18 mouse cellular contexts compared by ENCODE assay signal in genomic region chr17:11921026-11921425, GRCm38 (mm10).
DNase-seq lines count a peak whose midpoint lies in the region; ATAC-seq and TF ChIP-seq lines count a peak whose summit lies in the region.
"Had no signal": no experiment of that assay in that cellular context is flagged by ENCODE, and none has a peak within 500 bp of the region (broad histone marks: within the 10 kb centered on the region; RNA-seq: fewer than 3 reads in every experiment).

No protein-coding gene starts in this region.

- no peak for TF ChIP-seq POLR2A in brain, embryonic 14.5 days (IDR thresholded peaks at IDR 0.05; ENCODE audit: borderline replicate concordance, extremely low read depth, insufficient read depth, insufficient read length, poor library complexity, severe bottlenecking)
- TF ChIP-seq POLR2A in lung, adult 2 months (IDR thresholded peaks at IDR 0.05; ENCODE audit: borderline replicate concordance, extremely low read depth, low read depth, low read length), result no peak

- no peak for TF ChIP-seq CTCF in brain, embryonic 14.5 days (IDR thresholded peaks at IDR 0.05; ENCODE audit: borderline replicate concordance, extremely low read depth, insufficient read depth, insufficient read length)
- TF ChIP-seq CTCF in lung, adult 2 months (IDR thresholded peaks at IDR 0.05; ENCODE audit: insufficient read depth, low read length), result no peak

- no peaks in the 10 kb centered on the region for H3K4me1 ChIP-seq in lung, adult 2 months (ENCODE audit: control insufficient read depth, insufficient read depth, low read length)
- H3K4me1 ChIP-seq: heart, embryonic 10.5 days; intestine, embryonic 15.5 days had no signal

- ATAC-seq in granulocyte monocyte progenitor cell, adult 5-6 weeks (replicated peaks; ENCODE audit: poor library complexity, severe bottlenecking), result no peak
- ATAC-seq: intestine, embryonic 15.5 days; Patski had no signal

- DNase-seq in ZHBTc4 (ENCODE audit: low read depth, low spot score), result peak; percentile 9
- peak; percentile 58 for DNase-seq in brain, embryonic 14.5 days (ENCODE audit: low read depth)
- peak; percentile 45 to 64 for DNase-seq in layer of hippocampus, postnatal 36 days
- DNase-seq in right cerebral cortex, adult 2 months (ENCODE audit: low spot score in 2 of 2), result peak; percentile 66 to 76
- DNase-seq in lung, adult 2 months, result no peak
- no peak for DNase-seq in thymus, postnatal 4 days
- DNase-seq: adrenal gland, adult 2 months; cerebellum, postnatal 14 days; gastrocnemius, postnatal 10 days; kidney, postnatal 10 days; lung, postnatal 4 days; thymus, postnatal 14 days had no signal

- H3K4me3 ChIP-seq in lung, adult 2 months (replicated peaks; ENCODE audit: extremely low read depth, low read depth, low read length), result no peak overlapping the region
- H3K4me3 ChIP-seq: embryonic facial prominence, embryonic 10.5 days; heart, embryonic 10.5 days; intestine, embryonic 15.5 days; limb, embryonic 12.5 days had no signal

- WGBS in lung, adult 2 months, result 82% methylated on average over 9 of the region's 9 CpGs

Comparison
In these comparisons a context has a peak if more than half of its experiments do, and no peak if none do; other contexts are left out.
1. DNase-seq: peak in ZHBTc4 (single experiment), brain, embryonic 14.5 days (single experiment), layer of hippocampus, postnatal 36 days (2 of 2) and right cerebral cortex, adult 2 months (2 of 2); none in lung, adult 2 months (single experiment) and thymus, postnatal 4 days (single experiment).